Mouse (Mus musculus) MEL (cell line): ENCODE results near the gene Klf6.

ENCODE experiments used
- CHD1 ChIP-seq: IDR thresholded peaks from 2 replicates; pipeline ENCODE4 v1.6.1; 2012; ENCODE audit warnings: low read depth, mild to moderate bottlenecking, inconsistent platforms, low read length, improper control_type of control experiment
- CHD2 ChIP-seq: IDR thresholded peaks from 2 replicates; pipeline ENCODE4 v1.6.1; 2011; ENCODE audit warnings: low read length, improper control_type of control experiment
- CTCF ChIP-seq, 3 experiments: IDR thresholded peaks in 2 of 3; conservative IDR thresholded peaks in 1 of 3; 2 replicates each; pipeline ENCODE4 v1.5.1; 2011 to 2012; ENCODE audit warnings: low read length in 3 of 3, low read depth in 2 of 3, mild to moderate bottlenecking in 2 of 3, improper control_type of control experiment in 1 of 3, inconsistent platforms in 1 of 3, mixed read lengths in 1 of 3, moderate library complexity in 1 of 3; ENCODE audit not compliant: control insufficient read depth in 1 of 3, insufficient read depth in 1 of 3, poor library complexity in 1 of 3, severe bottlenecking in 1 of 3
- EP300 ChIP-seq, 2 experiments: IDR thresholded peaks; 2 replicates each; pipeline ENCODE4 v1.6.1; 2011; ENCODE audit warnings: improper control_type of control experiment in 2 of 2, low read length in 2 of 2, low read depth in 1 of 2, mild to moderate bottlenecking in 1 of 2
- MAFK ChIP-seq: IDR thresholded peaks from 2 replicates; pipeline ENCODE4 v1.6.1; 2011; ENCODE audit warnings: low read depth, mild to moderate bottlenecking, low read length, improper control_type of control experiment, borderline replicate concordance
- MAX ChIP-seq: IDR thresholded peaks from 2 replicates; pipeline ENCODE4 v1.6.1; 2011; ENCODE audit warnings: low read length, improper control_type of control experiment
- MEF2A ChIP-seq: IDR thresholded peaks from 2 replicates; pipeline ENCODE4 v1.6.1; 2014; ENCODE audit warnings: low read depth, mild to moderate bottlenecking, inconsistent platforms, low read length, improper control_type of control experiment; ENCODE audit not compliant: poor library complexity, insufficient replicate concordance, severe bottlenecking; ENCODE audit errors: extremely low read depth
- POLR2A ChIP-seq, 2 experiments: IDR thresholded peaks; 2 replicates each; pipeline ENCODE4 v1.6.1; 2011 to 2012; ENCODE audit warnings: low read length in 2 of 2, mild to moderate bottlenecking in 2 of 2, control low read depth in 1 of 2, improper control_type of control experiment in 1 of 2, low read depth in 1 of 2, moderate library complexity in 1 of 2; ENCODE audit not compliant: control insufficient read depth in 1 of 2, insufficient read depth in 1 of 2, poor library complexity in 1 of 2
- TBP ChIP-seq: IDR thresholded peaks from 2 replicates; pipeline ENCODE4 v1.8.0; 2011; ENCODE audit warnings: low read depth, low read length, improper control_type of control experiment
- UBTF ChIP-seq: IDR thresholded peaks from 2 replicates; pipeline ENCODE4 v1.6.1; 2012; ENCODE audit warnings: low read depth, mild to moderate bottlenecking, inconsistent platforms, low read length, improper control_type of control experiment, moderate library complexity, borderline replicate concordance; ENCODE audit not compliant: insufficient read depth
- USF1 ChIP-seq: IDR thresholded peaks from 2 replicates; pipeline ENCODE4 v1.6.1; 2014; ENCODE audit warnings: low read depth, mild to moderate bottlenecking, inconsistent platforms, low read length, improper control_type of control experiment, moderate library complexity

- TF ChIP-seq POLR2A (IDR thresholded peaks at IDR 0.05; ENCODE audit: control insufficient read depth in 1 of 2, insufficient read depth in 1 of 2, low read depth in 1 of 2, low read length in 2 of 2, poor library complexity in 1 of 2): no peak
- no peak for TF ChIP-seq CHD2
- no peak for TF ChIP-seq CTCF (IDR thresholded peaks at IDR 0.05 in 2 of 3, conservative IDR thresholded peaks at IDR 0.05 in 1 of 3; ENCODE audit: control insufficient read depth in 1 of 3, insufficient read depth in 1 of 3, low read depth in 2 of 3, low read length in 3 of 3, poor library complexity in 1 of 3, severe bottlenecking in 1 of 3)
- TF ChIP-seq EP300 (IDR thresholded peaks at IDR 0.05; ENCODE audit: low read depth in 1 of 2, low read length in 2 of 2): no peak
- TF ChIP-seq MAFK: no peak
- no peak for TF ChIP-seq TBP
- no peak for TF ChIP-seq MAX
- TF ChIP-seq MEF2A: no peak
- no peak for TF ChIP-seq USF1
- no peak for TF ChIP-seq CHD1
- TF ChIP-seq UBTF: no peak
Observed at GRCm38 (mm10) chr13:5878748-5879147, 17.5 kb downstream of the Klf6 start.
